Mouse (Mus musculus): ENCODE data around the gene AC129217.1. TPM values are rescaled to one million over a fixed set of nuclear protein-coding genes. Genes with fewer than 3 reads are reported as not detected.

The AC129217.1 gene
- total and polyA plus RNA-seq, 3 experiments: 0.23 to 53.4 TPM; not detected in 1

GRCm38 (mm10) chr19:8838041-8838730 is 8.6 kb downstream of the AC129217.1 start:
- Histone ChIP-seq H3K36me3 (ENCODE audit: control insufficient read depth in 1 of 2, insufficient read depth in 2 of 2, low read length in 2 of 2) (peaks cover 6 to 14% of the 10 kb centered on the region in 2 experiments), H3K4me3 (ENCODE audit: control insufficient read depth in 1 of 2, insufficient read depth in 1 of 2, low read depth in 2 of 2, low read length in 2 of 2) (peak overlapping the region; percentile 56 to 64), H3K27ac (ENCODE audit: control insufficient read depth, low read depth, low read length) (peak overlapping the region; percentile 92; the same call in 1 of the 2 replicates)

GRCm38 (mm10) chr19:8839103-8839907 is 9.7 kb downstream of the AC129217.1 start, which contains the start of gene Gng3:
TSS of gene Gng3 (minus strand) at chr19:8839194.
- Histone ChIP-seq H3K9ac (ENCODE audit: control insufficient read depth, low read depth, low read length, poor library complexity, severe bottlenecking) (peak within 1 kb of the TSS; percentile 91), H3K4me1 (ENCODE audit: control insufficient read depth in 1 of 2, insufficient read depth in 2 of 2, low read length in 2 of 2) (peaks cover 3 to 17% of the 10 kb centered on the region in 2 experiments), H3K36me3 (ENCODE audit: control insufficient read depth in 1 of 2, insufficient read depth in 2 of 2, low read length in 2 of 2) (peaks cover 2 to 14% of the 10 kb centered on the region in 2 experiments), H3K27ac (ENCODE audit: control insufficient read depth, low read depth, low read length) (no peak within 1 kb of the TSS; the same call in 1 of the 2 replicates), H3K27me3 (ENCODE audit: control insufficient read depth in 1 of 2, insufficient read depth in 2 of 2, low read length in 2 of 2) (no peaks in the 10 kb centered on the region), H3K79me2 (ENCODE audit: control insufficient read depth, insufficient read depth, low read length, poor library complexity) (no peaks in the 10 kb centered on the region; the same call in 1 of the 2 replicates), H3K9me3 (replicated peaks; ENCODE audit: insufficient read depth, low read length) (no peaks in the 10 kb centered on the region), H3K4me3 (ENCODE audit: control insufficient read depth in 1 of 2, insufficient read depth in 1 of 2, low read depth in 2 of 2, low read length in 2 of 2) (peak within 1 kb of the TSS; percentile 77 to 96)
- no peak for DNase-seq (ENCODE audit: low read depth, low spot score)
- TF ChIP-seq MEF2A (IDR thresholded peaks at IDR 0.05; ENCODE audit: extremely low read depth, insufficient replicate concordance, low read depth, low read length, poor library complexity, severe bottlenecking) (no peak), NELFE (IDR thresholded peaks at IDR 0.05; ENCODE audit: low read depth, low read length) (no peak), CTCF (IDR thresholded peaks at IDR 0.05 in 2 of 3, conservative IDR thresholded peaks at IDR 0.05 in 1 of 3; ENCODE audit: control insufficient read depth in 1 of 3, insufficient read depth in 1 of 3, low read depth in 2 of 3, low read length in 3 of 3, poor library complexity in 1 of 3, severe bottlenecking in 1 of 3) (no peak)

More at GRCm38 (mm10) chr19:8838041-8838730, 8.6 kb downstream of the AC129217.1 start:
- Histone ChIP-seq H3K9me3 (replicated peaks; ENCODE audit: insufficient read depth, low read length) (no peaks in the 10 kb centered on the region), H3K79me2 (ENCODE audit: control insufficient read depth, insufficient read depth, low read length, poor library complexity) (no peaks in the 10 kb centered on the region; the same call in 1 of the 2 replicates), H3K27me3 (ENCODE audit: control insufficient read depth in 1 of 2, insufficient read depth in 2 of 2, low read length in 2 of 2) (no peaks in the 10 kb centered on the region), H3K4me1 (ENCODE audit: control insufficient read depth in 1 of 2, insufficient read depth in 2 of 2, low read length in 2 of 2) (peaks cover 3 to 17% of the 10 kb centered on the region in 2 experiments), H3K9ac (ENCODE audit: control insufficient read depth, low read depth, low read length, poor library complexity, severe bottlenecking) (peak overlapping the region; percentile 91)
- no peak for TF ChIP-seq ELF1 (IDR thresholded peaks at IDR 0.05; ENCODE audit: low read depth, low read length)
- no peak for TF ChIP-seq CHD2 (IDR thresholded peaks at IDR 0.05; ENCODE audit: low read length)
- TF ChIP-seq USF2 (IDR thresholded peaks at IDR 0.05; ENCODE audit: borderline replicate concordance in 1 of 2, insufficient read depth in 1 of 2, low read depth in 1 of 2, low read length in 2 of 2): no peak
- no peak for TF ChIP-seq RCOR1 (IDR thresholded peaks at IDR 0.05; ENCODE audit: low read depth, low read length)
- TF ChIP-seq ZMIZ1 (IDR thresholded peaks at IDR 0.05; ENCODE audit: low read depth, low read length): no peak
- TF ChIP-seq ZKSCAN1 (IDR thresholded peaks at IDR 0.05; ENCODE audit: low read depth, low read length): no peak
- TF ChIP-seq POLR2AphosphoS5 (IDR thresholded peaks at IDR 0.05; ENCODE audit: borderline replicate concordance, low read depth, low read length): no peak
- no peak for TF ChIP-seq ETS1 (IDR thresholded peaks at IDR 0.05; ENCODE audit: low read depth, low read length)
- TF ChIP-seq E2F4 (IDR thresholded peaks at IDR 0.05; ENCODE audit: borderline replicate concordance, low read depth, low read length): no peak
- no peak for TF ChIP-seq KAT2A (conservative IDR thresholded peaks at IDR 0.05; ENCODE audit: low read depth, low read length)
- no peak for TF ChIP-seq TAL1 (IDR thresholded peaks at IDR 0.05; ENCODE audit: low read length)
- no peak for TF ChIP-seq ZNF384 (IDR thresholded peaks at IDR 0.05; ENCODE audit: low read depth, low read length)
- no peak for TF ChIP-seq POLR2AphosphoS2 (IDR thresholded peaks at IDR 0.05; ENCODE audit: low read length)
- no peak for TF ChIP-seq HCFC1 (IDR thresholded peaks at IDR 0.05; ENCODE audit: low read depth, low read length)
- TF ChIP-seq CTCF (IDR thresholded peaks at IDR 0.05 in 2 of 3, conservative IDR thresholded peaks at IDR 0.05 in 1 of 3; ENCODE audit: control insufficient read depth in 1 of 3, insufficient read depth in 1 of 3, low read depth in 2 of 3, low read length in 3 of 3, poor library complexity in 1 of 3, severe bottlenecking in 1 of 3): no peak
- TF ChIP-seq POLR2A (IDR thresholded peaks at IDR 0.05; ENCODE audit: control insufficient read depth in 1 of 2, insufficient read depth in 1 of 2, low read depth in 1 of 2, low read length in 2 of 2, poor library complexity in 1 of 2): no peak
- no peak for TF ChIP-seq BHLHE40 (IDR thresholded peaks at IDR 0.05; ENCODE audit: borderline replicate concordance, low read depth, low read length)
- TF ChIP-seq TBP (IDR thresholded peaks at IDR 0.05; ENCODE audit: low read depth, low read length): no peak
- no peak for TF ChIP-seq MYC (IDR thresholded peaks at IDR 0.05; ENCODE audit: low read depth, low read length)
- no peak for TF ChIP-seq MXI1 (IDR thresholded peaks at IDR 0.05; ENCODE audit: low read depth, low read length)
- no peak for DNase-seq (ENCODE audit: low read depth, low spot score)
